Comparison of ENCODE assay signal across 8 mouse cellular contexts in genomic region chr11:96311520-96312417, GRCm38 (mm10). TPM values are rescaled to one million over a fixed set of nuclear protein-coding genes. Genes with fewer than 3 reads are reported as not detected.
DNase-seq lines count a peak whose midpoint lies in the region; ATAC-seq and TF ChIP-seq lines count a peak whose summit lies in the region.

No protein-coding gene starts in this region.

- ATAC-seq in common myeloid progenitor, adult 5-6 weeks (replicated peaks; ENCODE audit: low read depth, poor library complexity, severe bottlenecking), result peak; percentile 88
- no peak for ATAC-seq in heart, embryonic 12.5 days (ENCODE audit: insufficient number of reproducible peaks, low FRiP score)
- peak; percentile 55 for ATAC-seq in kidney, embryonic 15.5 days (replicated peaks; ENCODE audit: low FRiP score)

- no peaks in the 10 kb centered on the region for H3K36me3 ChIP-seq in heart, embryonic 12.5 days
- no peaks in the 10 kb centered on the region for H3K36me3 ChIP-seq in kidney, embryonic 15.5 days
- H3K36me3 ChIP-seq in spleen, adult 2 months (ENCODE audit: control insufficient read depth, insufficient read depth, low read length), result no peaks in the 10 kb centered on the region

- no peak overlapping the region for H3K27ac ChIP-seq in heart, embryonic 12.5 days (ENCODE audit: poor library complexity, severe bottlenecking)
- H3K27ac ChIP-seq in kidney, embryonic 15.5 days, result peak overlapping the region; percentile 100
- H3K27ac ChIP-seq in spleen, adult 2 months (ENCODE audit: insufficient read depth, low read length), result no peak overlapping the region

- 1% methylated on average over 31 of the region's 31 CpGs for WGBS in heart, embryonic 12.5 days
- 2% methylated on average over 31 of the region's 31 CpGs for WGBS in kidney, embryonic 15.5 days
- WGBS in spleen, adult 2 months, result 8% methylated on average over 31 of the region's 31 CpGs

- DNase-seq in layer of hippocampus, adult 9-11 months, result peak; percentile 5
- DNase-seq in layer of hippocampus, postnatal 25 days (ENCODE audit: extremely low spot score in 1 of 2, low spot score in 1 of 2), result no peak
- DNase-seq in lung, postnatal 25 days (ENCODE audit: low spot score), result peak; percentile 81
- peak; percentile 34 to 56 for DNase-seq in spleen, adult 2 months (ENCODE audit: low read depth in 1 of 2, low spot score in 2 of 2)
- DNase-seq in adipocyte (ENCODE audit: low spot score), result no peak

- H3K4me3 ChIP-seq in heart, embryonic 12.5 days, result peak overlapping the region; percentile 28
- H3K4me3 ChIP-seq in kidney, embryonic 15.5 days (replicated peaks), result peak overlapping the region; percentile 80
- peak overlapping the region; percentile 46 for H3K4me3 ChIP-seq in spleen, adult 2 months (ENCODE audit: extremely low read depth, insufficient read depth, insufficient read length)

- H3K9ac ChIP-seq in heart, embryonic 12.5 days, result no peak overlapping the region
- H3K9ac ChIP-seq in kidney, embryonic 15.5 days, result peak overlapping the region; percentile 72

- peaks cover 100% of the 10 kb centered on the region for H3K27me3 ChIP-seq in heart, embryonic 12.5 days (replicated peaks)
- H3K27me3 ChIP-seq in kidney, embryonic 15.5 days, result no peaks in the 10 kb centered on the region
- H3K27me3 ChIP-seq in spleen, adult 2 months (ENCODE audit: control insufficient read depth, insufficient read depth, low read length), result peaks cover 15% of the 10 kb centered on the region

- peak overlapping the region; percentile 44 for H3K4me2 ChIP-seq in heart, embryonic 12.5 days
- peak overlapping the region; percentile 90 for H3K4me2 ChIP-seq in kidney, embryonic 15.5 days

- no peak for TF ChIP-seq POLR2A in spleen, adult 2 months (IDR thresholded peaks at IDR 0.05; ENCODE audit: low read depth, low read length)

- TF ChIP-seq CTCF in spleen, adult 2 months (IDR thresholded peaks at IDR 0.05; ENCODE audit: extremely low read depth, insufficient read depth, insufficient read length, insufficient replicate concordance), result peak; percentile 65; the same call in 1 of the 2 replicates

- no peaks in the 10 kb centered on the region for H3K9me3 ChIP-seq in heart, embryonic 12.5 days (replicated peaks)
- no peaks in the 10 kb centered on the region for H3K9me3 ChIP-seq in kidney, embryonic 15.5 days (replicated peaks)

- H3K4me1 ChIP-seq in heart, embryonic 12.5 days (replicated peaks), result 0 out of 2 replicates have a peak, but pooled peaks cover 4% of the 10 kb centered on the region
- H3K4me1 ChIP-seq in kidney, embryonic 15.5 days, result peaks cover 91% of the 10 kb centered on the region
- peaks cover 11% of the 10 kb centered on the region for H3K4me1 ChIP-seq in spleen, adult 2 months (ENCODE audit: control insufficient read depth, insufficient read depth, insufficient read length)

RNA-seq across cellular contexts. Expression of gene Hoxb4, which starts 6.3 kb away (rescaled TPM):
- total RNA-seq in layer of hippocampus, postnatal 25 days (2021), result not detected
- 1.1 and 2.8 TPM in 2 replicates for total RNA-seq in common myeloid progenitor, adult 5-6 weeks (2017)
- polyA plus RNA-seq in heart, embryonic 12.5 days (2016; fragmentation: Nextera tagmentation; extraction: Ambion mirVana), result 0.19 and 0.32 TPM in 2 replicates
- polyA plus RNA-seq in kidney, embryonic 15.5 days (2015; fragmentation: Nextera tagmentation; extraction: Ambion mirVana), result 6.4 and 7.1 TPM in 2 replicates
- polyA plus RNA-seq in spleen, adult 2 months (2012; rRNA removed), result 2.6 and 3.3 TPM in 2 replicates

RNA-seq across cellular contexts. Expression of gene Hoxb5, which starts 8.6 kb away (rescaled TPM):
- total RNA-seq in layer of hippocampus, postnatal 25 days (2021), result not detected
- total RNA-seq in common myeloid progenitor, adult 5-6 weeks (2017), result not detected in 2 replicates
- 0.14 and 1.9 TPM in 2 replicates for polyA plus RNA-seq in heart, embryonic 12.5 days (2016; fragmentation: Nextera tagmentation; extraction: Ambion mirVana)
- polyA plus RNA-seq in kidney, embryonic 15.5 days (2015; fragmentation: Nextera tagmentation; extraction: Ambion mirVana), result 18.8 and 20.2 TPM in 2 replicates
- 0.37 and 0.40 TPM in 2 replicates for polyA plus RNA-seq in spleen, adult 2 months (2012; rRNA removed)

RNA-seq across cellular contexts. Expression of gene Hoxb3, which starts 11.4 kb away (rescaled TPM):
- not detected for total RNA-seq in layer of hippocampus, postnatal 25 days (2021)
- total RNA-seq in common myeloid progenitor, adult 5-6 weeks (2017), result 0.55 and 0.78 TPM in 2 replicates
- polyA plus RNA-seq in heart, embryonic 12.5 days (2016; fragmentation: Nextera tagmentation; extraction: Ambion mirVana), result 0.45 and 0.86 TPM in 2 replicates
- polyA plus RNA-seq in kidney, embryonic 15.5 days (2015; fragmentation: Nextera tagmentation; extraction: Ambion mirVana), result 4.4 and 4.5 TPM in 2 replicates
- 2.0 and 2.6 TPM in 2 replicates for polyA plus RNA-seq in spleen, adult 2 months (2012; rRNA removed)

RNA-seq across cellular contexts. Expression of gene Hoxb6, which starts 19.5 kb away (rescaled TPM):
- total RNA-seq in layer of hippocampus, postnatal 25 days (2021), result not detected
- not detected in 2 replicates for total RNA-seq in common myeloid progenitor, adult 5-6 weeks (2017)
- polyA plus RNA-seq in heart, embryonic 12.5 days (2016; fragmentation: Nextera tagmentation; extraction: Ambion mirVana), result 0.62 TPM in 1 of 2 replicates, not detected in the other
- polyA plus RNA-seq in kidney, embryonic 15.5 days (2015; fragmentation: Nextera tagmentation; extraction: Ambion mirVana), result 47.1 and 49.1 TPM in 2 replicates
- polyA plus RNA-seq in spleen, adult 2 months (2012; rRNA removed), result 1.2 and 1.3 TPM in 2 replicates

RNA-seq across cellular contexts. Expression of gene Hoxb7, which starts 25.3 kb away (rescaled TPM):
- total RNA-seq in layer of hippocampus, postnatal 25 days (2021), result not detected
- not detected in 2 replicates for total RNA-seq in common myeloid progenitor, adult 5-6 weeks (2017)
- 0.14 and 0.22 TPM in 2 replicates for polyA plus RNA-seq in heart, embryonic 12.5 days (2016; fragmentation: Nextera tagmentation; extraction: Ambion mirVana)
- 58.5 and 62.7 TPM in 2 replicates for polyA plus RNA-seq in kidney, embryonic 15.5 days (2015; fragmentation: Nextera tagmentation; extraction: Ambion mirVana)
- 0.60 and 0.62 TPM in 2 replicates for polyA plus RNA-seq in spleen, adult 2 months (2012; rRNA removed)

Comparison
In these comparisons a context has a peak if more than half of its experiments do, and no peak if none do; other contexts are left out.
1. DNase-seq: peak in layer of hippocampus, adult 9-11 months (single experiment), lung, postnatal 25 days (single experiment) and spleen, adult 2 months (2 of 2); none in layer of hippocampus, postnatal 25 days (0 of 2) and adipocyte (single experiment).
2. H3K4me3 ChIP-seq: peak in every context shown above with its lines; median percentile 80 in kidney, embryonic 15.5 days; 46 in spleen, adult 2 months; 28 in heart, embryonic 12.5 days.